Mouse (Mus musculus) small intestine, adult 2 months (tissue): ENCODE measurements at regions not wholly inside any gene's neighbourhood (a gene's known extent, or its start where the extent isn't known, plus 50 kb on each side); places are given as distances from the start of the nearest gene placed in this dataset.

ENCODE experiments used
- H3K27ac ChIP-seq: fragments of 200-500 bp; 2 replicates; pipeline ENCODE4 v1.5.1; 2012; ENCODE audit warnings: low read depth, low read length, control low read depth, inconsistent platforms; ENCODE audit not compliant: insufficient read depth
- H3K27me3 ChIP-seq: fragments of 200-500 bp; 2 replicates; pipeline ENCODE4 v1.6.1; 2012; ENCODE audit warnings: mild to moderate bottlenecking, moderate library complexity, low read length, inconsistent platforms; ENCODE audit not compliant: control insufficient read depth, insufficient read depth
- H3K36me3 ChIP-seq: fragments of 200-500 bp; 2 replicates; pipeline ENCODE4 v1.6.1; 2012; ENCODE audit warnings: mild to moderate bottlenecking, low read length, control low read depth, inconsistent platforms; ENCODE audit not compliant: control insufficient read depth, insufficient read depth
- H3K4me1 ChIP-seq: fragments of 200-500 bp; 2 replicates; pipeline ENCODE4 v1.6.1; 2012; ENCODE audit warnings: low read length, inconsistent platforms, mixed read lengths; ENCODE audit not compliant: control insufficient read depth, insufficient read depth, insufficient read length
- H3K4me3 ChIP-seq: fragments of 200-500 bp; 2 replicates; pipeline ENCODE4 v1.5.1; 2012; ENCODE audit warnings: low read depth, mild to moderate bottlenecking, control low read depth, inconsistent platforms, low read length, moderate library complexity
- CTCF ChIP-seq: fragments of 200-500 bp; IDR thresholded peaks from 2 replicates; pipeline ENCODE4 v1.5.1; 2012; ENCODE audit warnings: low read depth, mild to moderate bottlenecking, control low read depth, inconsistent platforms, low read length, moderate library complexity, mixed read lengths; ENCODE audit not compliant: insufficient replicate concordance, insufficient read length; ENCODE audit errors: extremely low read depth
- POLR2A ChIP-seq: fragments of 200-500 bp; IDR thresholded peaks from 2 replicates; pipeline ENCODE4 v1.6.1; 2012; ENCODE audit warnings: low read depth, mild to moderate bottlenecking, control low read depth, inconsistent platforms, low read length, moderate library complexity
- WGBS: fragments of 180-500 bp; shearing (Covaris S2); methylation state at CpG from one replicate; pipeline ENCODE4 v1.1.7; 2018; 5-methylcytosine and 5-hydroxymethylcytosine counted together

GRCm38 (mm10) chr16:63412656-63413055, 451.3 kb downstream of the Epha3 start:
- WGBS, result 92% methylated on average over 1 of the region's 1 CpGs
- Histone ChIP-seq H3K4me3 (no peak overlapping the region), H3K27ac (no peak overlapping the region), H3K4me1 (no peaks in the 10 kb centered on the region), H3K36me3 (no peaks in the 10 kb centered on the region), H3K27me3 (no peaks in the 10 kb centered on the region)
- TF ChIP-seq POLR2A, result no peak
- TF ChIP-seq CTCF, result no peak

GRCm38 (mm10) chr16:63452301-63452700, 411.7 kb downstream of the Epha3 start:
- no peak overlapping the region for H3K27ac ChIP-seq
- WGBS, result 57% methylated on average over 4 of the region's 4 CpGs
- H3K4me1 ChIP-seq, result no peaks in the 10 kb centered on the region
- no peak overlapping the region for H3K4me3 ChIP-seq
- H3K36me3 ChIP-seq, result no peaks in the 10 kb centered on the region
- TF ChIP-seq CTCF, result no peak
- no peak for TF ChIP-seq POLR2A
- H3K27me3 ChIP-seq, result no peaks in the 10 kb centered on the region

GRCm38 (mm10) chr16:63466615-63467014, 397.4 kb downstream of the Epha3 start:
- H3K4me3 ChIP-seq, result no peak overlapping the region
- no peak overlapping the region for H3K27ac ChIP-seq
- TF ChIP-seq POLR2A (no peak), CTCF (no peak)
- WGBS, result 44% methylated on average over 4 of the region's 4 CpGs
- no peaks in the 10 kb centered on the region for H3K27me3 ChIP-seq
- H3K36me3 ChIP-seq, result no peaks in the 10 kb centered on the region
- no peaks in the 10 kb centered on the region for H3K4me1 ChIP-seq

GRCm38 (mm10) chr16:63468851-63469250, 395.1 kb downstream of the Epha3 start:
- no peaks in the 10 kb centered on the region for H3K36me3 ChIP-seq
- WGBS, result 77% methylated on average over 1 of the region's 1 CpGs
- H3K27me3 ChIP-seq, result no peaks in the 10 kb centered on the region
- no peak overlapping the region for H3K4me3 ChIP-seq
- H3K4me1 ChIP-seq, result no peaks in the 10 kb centered on the region
- TF ChIP-seq POLR2A (no peak), CTCF (no peak)
- H3K27ac ChIP-seq, result no peak overlapping the region
